Mouse (Mus musculus) kidney, embryonic 15.5 days (tissue): Measurements from ENCODE around the gene Fkbp7. TPM values are rescaled to one million over a fixed set of nuclear protein-coding genes. Genes with fewer than 3 reads are reported as not detected.

Experiments used
- ATAC-seq: fragments of 200-750 bp; cut with Nextera tagmentation; replicated peaks from 2 replicates; pipeline ENCODE4 v1.8.0; 2017; ENCODE audit warnings: moderate TSS enrichment; ENCODE audit not compliant: low FRiP score
- H3K27ac ChIP-seq: fragments of 300-500 bp; sonication (generic); 2 replicates; pipeline ENCODE4 v1.5.1; 2015; ENCODE audit warnings: mild to moderate bottlenecking, inconsistent platforms
- H3K27me3 ChIP-seq: fragments of 300-500 bp; sonication (generic); 2 replicates; pipeline ENCODE4 v1.6.1; 2015; ENCODE audit warnings: inconsistent platforms
- H3K36me3 ChIP-seq: fragments of 300-500 bp; sonication (generic); 2 replicates; pipeline ENCODE4 v1.6.1; 2015; ENCODE audit warnings: inconsistent platforms
- H3K4me1 ChIP-seq: fragments of 300-500 bp; sonication (generic); 2 replicates; pipeline ENCODE4 v1.6.1; 2015; ENCODE audit warnings: inconsistent platforms
- H3K4me2 ChIP-seq: fragments of 300-500 bp; sonication (generic); 2 replicates; pipeline ENCODE4 v1.6.1; 2015; ENCODE audit warnings: moderate library complexity, mild to moderate bottlenecking, inconsistent platforms
- H3K4me3 ChIP-seq: fragments of 300-500 bp; sonication (generic); replicated peaks from 2 replicates; pipeline ENCODE4 v1.5.1; 2015; ENCODE audit warnings: mild to moderate bottlenecking, inconsistent platforms
- H3K9ac ChIP-seq: fragments of 300-500 bp; sonication (generic); 2 replicates; pipeline ENCODE4 v1.6.1; 2015; ENCODE audit warnings: mild to moderate bottlenecking, inconsistent platforms
- H3K9me3 ChIP-seq: fragments of 300-500 bp; sonication (generic); replicated peaks from 2 replicates; pipeline ENCODE4 v1.6.1; 2016; ENCODE audit warnings: inconsistent platforms
- WGBS: fragments of 180-500 bp; shearing (Covaris S2); methylation state at CpG from one replicate; pipeline ENCODE4 v1.1.7; 2015; ENCODE audit warnings: mixed read lengths; 5-methylcytosine and 5-hydroxymethylcytosine counted together
- polyA plus RNA-seq: library from polyadenylated mRNA; unstranded; fragments of >200 nt; fragmentation: Nextera tagmentation; extraction: Ambion mirVana; gene quantifications from 2 replicates; pipeline ENCODE4 v1.2.1, GENCODE M21; 2015

The Fkbp7 gene
- polyA plus RNA-seq, 1 experiment from 2014 or later: 66.7 TPM

- no peak overlapping the region for H3K27ac ChIP-seq
- H3K9ac ChIP-seq: no peak overlapping the region
- no peaks in the 10 kb centered on the region for H3K27me3 ChIP-seq
- no peak overlapping the region for H3K4me2 ChIP-seq
- H3K9me3 ChIP-seq: no peaks in the 10 kb centered on the region
- 49% methylated on average over 8 of the region's 8 CpGs for WGBS
- no peak for ATAC-seq
- H3K36me3 ChIP-seq: peaks cover 30% of the 10 kb centered on the region
- H3K4me3 ChIP-seq: no peak overlapping the region
- no peaks in the 10 kb centered on the region for H3K4me1 ChIP-seq
Observed at GRCm38 (mm10) chr2:76659419-76659818, 13.5 kb downstream of the Fkbp7 start.

- H3K4me3 ChIP-seq: no peak overlapping the region
- H3K27ac ChIP-seq: no peak overlapping the region
- H3K9ac ChIP-seq: no peak overlapping the region
- H3K4me1 ChIP-seq: no peaks in the 10 kb centered on the region
- WGBS: 76% methylated on average over 13 of the region's 13 CpGs
- H3K36me3 ChIP-seq: peaks cover 22% of the 10 kb centered on the region; the same call in 1 of the 2 replicates
- no peak overlapping the region for H3K4me2 ChIP-seq
- H3K9me3 ChIP-seq: no peaks in the 10 kb centered on the region
- ATAC-seq: no peak
- H3K27me3 ChIP-seq: no peaks in the 10 kb centered on the region
Observed at GRCm38 (mm10) chr2:76658551-76658950, 14.4 kb downstream of the Fkbp7 start.

GRCm38 (mm10) chr2:76655982-76656381, 16.9 kb downstream of the Fkbp7 start:
- no peak overlapping the region for H3K27ac ChIP-seq
- no peak overlapping the region for H3K4me3 ChIP-seq
- H3K4me2 ChIP-seq: no peak overlapping the region
- H3K27me3 ChIP-seq: no peaks in the 10 kb centered on the region
- WGBS: 3% methylated on average over 1 of the region's 1 CpGs
- H3K9ac ChIP-seq: no peak overlapping the region
- no peaks in the 10 kb centered on the region for H3K9me3 ChIP-seq
- H3K4me1 ChIP-seq: no peaks in the 10 kb centered on the region
- no peak for ATAC-seq
- H3K36me3 ChIP-seq: no peaks in the 10 kb centered on the region

GRCm38 (mm10) chr2:76655444-76655843, 17.5 kb downstream of the Fkbp7 start:
- Histone ChIP-seq H3K27me3 (no peaks in the 10 kb centered on the region), H3K4me3 (no peak overlapping the region), H3K4me2 (no peak overlapping the region), H3K36me3 (no peaks in the 10 kb centered on the region), H3K9ac (no peak overlapping the region), H3K27ac (no peak overlapping the region), H3K9me3 (no peaks in the 10 kb centered on the region), H3K4me1 (no peaks in the 10 kb centered on the region)
- WGBS: 84% methylated on average over 3 of the region's 3 CpGs
- ATAC-seq: no peak

GRCm38 (mm10) chr2:76654646-76655045, 18.3 kb downstream of the Fkbp7 start:
- no peak overlapping the region for H3K27ac ChIP-seq
- H3K4me3 ChIP-seq: no peak overlapping the region
- ATAC-seq: no peak
- no peaks in the 10 kb centered on the region for H3K36me3 ChIP-seq
- no peak overlapping the region for H3K9ac ChIP-seq
- H3K9me3 ChIP-seq: no peaks in the 10 kb centered on the region
- WGBS: 77% methylated on average over 5 of the region's 5 CpGs
- no peaks in the 10 kb centered on the region for H3K4me1 ChIP-seq
- H3K4me2 ChIP-seq: no peak overlapping the region
- no peaks in the 10 kb centered on the region for H3K27me3 ChIP-seq

GRCm38 (mm10) chr2:76653070-76653469, 19.8 kb downstream of the Fkbp7 start:
- Histone ChIP-seq H3K27ac (no peak overlapping the region), H3K4me3 (no peak overlapping the region), H3K4me1 (peaks cover 6% of the 10 kb centered on the region), H3K9ac (no peak overlapping the region), H3K9me3 (no peaks in the 10 kb centered on the region), H3K27me3 (no peaks in the 10 kb centered on the region), H3K4me2 (no peak overlapping the region), H3K36me3 (no peaks in the 10 kb centered on the region)
- WGBS: 90% methylated on average over 4 of the region's 4 CpGs
- ATAC-seq: no peak

GRCm38 (mm10) chr2:76648666-76649141, 24.2 kb downstream of the Fkbp7 start:
- Histone ChIP-seq H3K4me1 (peaks cover 21% of the 10 kb centered on the region), H3K27ac (peak overlapping the region; percentile 96), H3K9me3 (no peaks in the 10 kb centered on the region), H3K4me3 (peak overlapping the region; percentile 84), H3K36me3 (peaks cover 7% of the 10 kb centered on the region), H3K27me3 (no peaks in the 10 kb centered on the region), H3K9ac (peak overlapping the region; percentile 53), H3K4me2 (peak overlapping the region; percentile 84)
- 33% methylated on average over 13 of the region's 13 CpGs for WGBS
- peak; percentile 49 for ATAC-seq

GRCm38 (mm10) chr2:76647883-76648570, 24.9 kb downstream of the Fkbp7 start, which contains the start of the genes Prkra and Pjvk:
Gene Prkra (minus strand): TSS chr2:76648015.
Gene Pjvk (plus strand): TSS chr2:76648476.
- Histone ChIP-seq H3K27me3 (no peaks in the 10 kb centered on the region), H3K27ac (peak within 1 kb of the TSS; percentile 96), H3K4me3 (peak within 1 kb of the TSS; percentile 84), H3K9me3 (no peaks in the 10 kb centered on the region), H3K4me2 (peak within 1 kb of the TSS; percentile 84), H3K36me3 (peaks cover 13% of the 10 kb centered on the region), H3K9ac (peak within 1 kb of the TSS; percentile 88), H3K4me1 (peaks cover 21% of the 10 kb centered on the region)
- under 1% methylated on average over 39 of the region's 42 CpGs for WGBS
- ATAC-seq: peak; percentile 99

- 2% methylated on average over 32 of the region's 32 CpGs for WGBS
- H3K4me2 ChIP-seq: peak overlapping the region; percentile 84
- H3K27ac ChIP-seq: peak overlapping the region; percentile 96
- H3K27me3 ChIP-seq: no peaks in the 10 kb centered on the region
- H3K4me3 ChIP-seq: peak overlapping the region; percentile 84
- peaks cover 18% of the 10 kb centered on the region for H3K36me3 ChIP-seq
- H3K9ac ChIP-seq: peak overlapping the region; percentile 88
- no peaks in the 10 kb centered on the region for H3K9me3 ChIP-seq
- peak; percentile 62 for ATAC-seq
- H3K4me1 ChIP-seq: peaks cover 21% of the 10 kb centered on the region
Observed at GRCm38 (mm10) chr2:76647441-76647869, 25.5 kb downstream of the Fkbp7 start.

- Histone ChIP-seq H3K4me1 (peaks cover 19% of the 10 kb centered on the region), H3K9ac (no peak overlapping the region), H3K36me3 (peaks cover 52% of the 10 kb centered on the region), H3K9me3 (no peaks in the 10 kb centered on the region), H3K27ac (no peak overlapping the region), H3K27me3 (no peaks in the 10 kb centered on the region), H3K4me2 (no peak overlapping the region), H3K4me3 (no peak overlapping the region)
- no peak for ATAC-seq
Observed at GRCm38 (mm10) chr2:76643801-76644200, 29.1 kb downstream of the Fkbp7 start.

GRCm38 (mm10) chr2:76639637-76640036, 33.3 kb downstream of the Fkbp7 start:
- WGBS: 96% methylated on average over 2 of the region's 2 CpGs
- H3K9ac ChIP-seq: no peak overlapping the region
- no peak overlapping the region for H3K4me3 ChIP-seq
- no peak overlapping the region for H3K27ac ChIP-seq
- H3K9me3 ChIP-seq: no peaks in the 10 kb centered on the region
- H3K27me3 ChIP-seq: no peaks in the 10 kb centered on the region
- no peak for ATAC-seq
- H3K36me3 ChIP-seq: peaks cover 90% of the 10 kb centered on the region
- no peaks in the 10 kb centered on the region for H3K4me1 ChIP-seq
- H3K4me2 ChIP-seq: no peak overlapping the region

GRCm38 (mm10) chr2:76631600-76631999, 41.3 kb downstream of the Fkbp7 start:
- Histone ChIP-seq H3K36me3 (peaks cover 94% of the 10 kb centered on the region), H3K4me1 (no peaks in the 10 kb centered on the region), H3K27me3 (no peaks in the 10 kb centered on the region), H3K9ac (no peak overlapping the region), H3K4me2 (no peak overlapping the region), H3K4me3 (no peak overlapping the region), H3K27ac (no peak overlapping the region), H3K9me3 (no peaks in the 10 kb centered on the region; the same call in 1 of the 2 replicates)
- WGBS: 95% methylated on average over 4 of the region's 4 CpGs
- no peak for ATAC-seq
